Mouse (Mus musculus) gastrocnemius, adult 2 months (tissue): ENCODE data around the gene Kalrn. TPM values are rescaled to one million over a fixed set of nuclear protein-coding genes. Genes with fewer than 3 reads are reported as not detected.

Experiments
- DNase-seq: peaks from one replicate; pipeline ENCODE4 v3.0.0; 2022
- H3K27ac ChIP-seq: fragments of 200-600 bp; 2 replicates; pipeline ENCODE4 v1.8.1; 2022; ENCODE audit warnings: mild to moderate bottlenecking
- H3K4me3 ChIP-seq: fragments of 200-600 bp; 2 replicates; pipeline ENCODE4 v1.8.1; 2022; ENCODE audit warnings: mild to moderate bottlenecking, moderate library complexity
- CTCF ChIP-seq: fragments of 200-600 bp; IDR thresholded peaks from 2 replicates; pipeline ENCODE4 v1.8.1; 2022; ENCODE audit warnings: antibody characterized with exemption, mild to moderate bottlenecking, moderate library complexity
- intact Hi-C: fragments of 180-260 bp; cut with DNase I; formaldehyde crosslinking; loops from one replicate; pipeline ENCODE4 v1.15.1; 2025
- total RNA-seq, 2 experiments: library from RNA; stranded (reverse); gene quantifications; 2 replicates each; pipeline ENCODE4 v1.2.3; 2021

Kalrn gene
- total RNA-seq, 2 experiments from 2014 or later = 21.8 to 28.3 TPM

DNA sequence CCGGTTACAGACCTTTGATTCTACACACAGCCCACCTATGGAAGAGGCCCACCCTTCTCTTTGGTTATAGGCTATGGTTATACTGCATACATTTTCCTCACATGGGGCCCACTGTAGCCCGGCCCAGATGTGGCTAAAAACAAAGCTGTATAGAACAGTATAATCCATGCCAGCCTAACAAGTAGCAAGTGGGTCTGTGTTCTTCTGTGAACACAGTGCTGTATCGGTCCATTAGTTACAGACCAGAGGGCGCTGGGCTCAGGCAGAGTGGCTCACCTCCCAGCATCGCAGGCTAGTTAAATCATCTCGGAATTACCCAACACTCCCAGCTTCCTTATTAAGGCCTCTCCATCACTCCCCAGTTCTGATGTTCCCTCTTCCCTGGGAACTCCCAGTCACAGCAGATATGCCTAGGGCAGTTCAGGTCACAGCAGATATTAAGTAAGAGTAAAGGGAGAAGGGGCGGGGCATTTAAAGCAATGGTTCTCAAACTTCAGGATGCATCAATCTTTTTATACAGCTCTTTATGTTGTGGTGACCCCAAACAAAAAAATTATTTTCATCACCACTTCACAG, 221.7 kb downstream of the Kalrn start:
- DNase-seq = no peak
- intact Hi-C loops = no loop called here
- peak overlapping the region; percentile 82 for H3K27ac ChIP-seq
- no peak for TF ChIP-seq CTCF
- H3K4me3 ChIP-seq = no peak overlapping the region

GRCm38 (mm10) chr16:34347574-34347973, 225.8 kb downstream of the Kalrn start:
- peak; percentile 64 for DNase-seq
- no peak for TF ChIP-seq CTCF
- Histone ChIP-seq H3K27ac (peak overlapping the region; percentile 79), H3K4me3 (peak overlapping the region; percentile 29; the same call in 1 of the 2 replicates)
- intact Hi-C loops = loop anchor here (10.0 kb wide), 2 partner anchors 227 to 357 kb away; partner anchors contain the start of gene Kalrn

DNA sequence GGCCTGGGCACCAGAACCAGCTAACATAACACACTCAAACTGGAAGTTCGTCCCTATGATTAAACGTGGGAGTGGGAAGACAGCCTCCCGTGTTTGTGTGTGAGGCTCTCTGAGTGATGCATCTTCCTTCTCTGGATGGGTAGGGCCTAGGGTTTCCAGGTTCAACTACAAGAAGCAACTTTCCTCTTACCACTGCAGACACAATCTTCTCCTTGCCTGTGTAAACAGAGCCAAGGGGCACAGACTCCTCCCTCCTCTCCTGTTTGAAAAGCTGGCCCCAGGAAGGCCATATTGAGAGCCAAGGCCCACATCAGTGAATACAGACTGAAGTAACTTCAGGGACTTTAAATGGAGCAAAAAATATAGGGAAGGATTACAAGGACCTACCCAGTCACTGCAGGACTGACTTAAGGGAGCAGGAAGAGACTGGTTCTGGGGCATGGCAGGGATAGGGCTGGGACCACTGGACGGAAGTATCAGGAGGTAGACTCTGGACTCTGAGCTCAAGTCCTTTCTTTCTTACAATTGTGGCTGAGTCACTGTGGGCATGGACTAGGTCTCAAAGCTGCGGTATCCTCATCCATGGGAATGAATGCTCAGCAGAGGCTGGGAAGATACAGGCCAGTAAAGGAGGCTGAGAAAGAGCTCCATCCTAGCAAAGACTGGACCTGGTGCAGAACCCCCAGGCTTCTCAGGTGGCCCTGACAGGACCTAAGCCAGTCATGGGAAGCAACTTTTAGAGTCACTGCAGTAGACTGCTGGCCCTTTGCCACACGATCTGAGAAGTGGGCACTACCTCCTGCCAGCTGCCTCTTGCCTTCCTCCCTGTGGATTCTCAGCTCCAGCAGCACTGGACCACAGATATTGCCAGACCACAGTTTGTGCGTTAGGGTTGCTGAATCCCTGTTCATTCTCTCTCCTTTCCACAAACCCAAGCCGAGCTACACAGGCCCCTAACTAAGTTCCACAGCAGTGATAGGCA, 228.1 kb downstream of the Kalrn start:
- no peak for TF ChIP-seq CTCF
- no peak overlapping the region for H3K4me3 ChIP-seq
- peak overlapping the region; percentile 32 for H3K27ac ChIP-seq
- DNase-seq = no peak
- intact Hi-C loops = loop anchor here (5.0 to 10.0 kb wide), 3 partner anchors 230 to 360 kb away; partner anchors contain the start of gene Kalrn

DNA sequence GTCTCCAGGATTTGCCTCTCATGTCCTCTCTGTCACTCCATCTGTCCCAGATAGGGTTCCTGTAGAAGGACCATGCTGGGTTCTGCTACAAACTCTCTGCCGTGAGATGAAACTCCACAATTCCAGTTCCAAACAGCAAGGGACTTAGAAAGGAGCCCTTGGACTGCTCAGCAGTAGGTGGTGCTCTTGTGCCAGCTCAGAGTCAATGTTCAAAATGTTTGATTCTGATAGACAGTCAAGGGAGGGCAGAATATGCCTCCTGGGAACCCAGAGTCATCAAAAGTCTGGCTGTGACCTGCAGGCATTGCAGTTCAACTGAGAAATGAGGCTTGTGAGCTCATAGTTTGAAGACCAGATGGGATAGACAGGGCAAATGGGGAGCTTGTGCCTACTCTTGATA, 229.4 kb downstream of the Kalrn start:
- intact Hi-C loops = loop anchor here (5.0 to 10.0 kb wide), 3 partner anchors 231 to 361 kb away; partner anchors contain the start of gene Kalrn
- Histone ChIP-seq H3K27ac (peak overlapping the region; percentile 44; the same call in 1 of the 2 replicates), H3K4me3 (no peak overlapping the region)
- DNase-seq = peak; percentile 49
- TF ChIP-seq CTCF = peak; percentile 77

- no peak for DNase-seq
- intact Hi-C loops = loop anchor here (5.0 to 10.0 kb wide), 3 partner anchors 232 to 362 kb away; partner anchors contain the start of gene Kalrn
- no peak overlapping the region for H3K4me3 ChIP-seq
- no peak overlapping the region; the same call in 1 of the 2 replicates for H3K27ac ChIP-seq
- TF ChIP-seq CTCF = no peak
Observed at GRCm38 (mm10) chr16:34343161-34343560, 230.2 kb downstream of the Kalrn start.

DNA sequence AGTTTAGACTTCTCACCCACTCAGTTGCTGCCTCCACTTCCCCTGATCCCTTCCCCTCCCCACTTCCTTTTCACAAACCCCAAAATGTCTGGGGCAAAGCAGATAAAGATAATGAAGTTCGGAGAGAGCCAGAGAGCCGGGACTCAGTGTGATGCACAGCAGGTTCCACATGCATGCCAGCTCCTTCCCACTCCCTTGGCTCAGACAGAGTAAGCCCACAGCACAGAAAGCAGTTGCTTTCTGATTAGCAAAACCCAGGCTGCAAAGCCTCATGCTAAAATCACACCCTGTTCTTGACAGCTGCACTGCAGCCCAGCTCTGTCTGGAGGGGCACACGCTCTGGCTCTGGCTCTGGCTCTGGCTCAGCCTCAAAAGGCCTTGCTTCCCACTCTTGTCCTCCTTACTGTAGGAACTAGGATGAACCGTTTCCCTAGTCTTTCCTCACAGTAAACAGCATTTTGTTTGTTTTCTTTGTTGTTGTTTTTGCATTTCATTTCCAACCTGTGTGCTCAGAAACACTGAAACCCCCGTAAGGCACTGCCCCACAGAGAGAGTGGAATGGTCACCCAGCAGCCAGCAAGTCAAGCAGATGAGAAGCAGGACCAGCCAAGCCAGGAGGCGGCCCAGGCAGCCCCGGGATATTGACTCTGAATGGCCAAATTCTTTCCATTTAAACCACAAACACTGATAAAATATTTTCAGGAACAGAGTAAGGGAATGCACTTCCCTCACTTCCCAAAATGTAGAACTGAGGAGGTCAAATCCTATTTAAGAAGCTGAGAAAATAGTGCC, 230.8 kb downstream of the Kalrn start:
- H3K4me3 ChIP-seq = no peak overlapping the region
- DNase-seq = no peak
- TF ChIP-seq CTCF = no peak
- peak overlapping the region; percentile 24 for H3K27ac ChIP-seq
- intact Hi-C loops = loop anchor here (5.0 to 10.0 kb wide), 3 partner anchors 232 to 362 kb away; partner anchors contain the start of gene Kalrn

DNA sequence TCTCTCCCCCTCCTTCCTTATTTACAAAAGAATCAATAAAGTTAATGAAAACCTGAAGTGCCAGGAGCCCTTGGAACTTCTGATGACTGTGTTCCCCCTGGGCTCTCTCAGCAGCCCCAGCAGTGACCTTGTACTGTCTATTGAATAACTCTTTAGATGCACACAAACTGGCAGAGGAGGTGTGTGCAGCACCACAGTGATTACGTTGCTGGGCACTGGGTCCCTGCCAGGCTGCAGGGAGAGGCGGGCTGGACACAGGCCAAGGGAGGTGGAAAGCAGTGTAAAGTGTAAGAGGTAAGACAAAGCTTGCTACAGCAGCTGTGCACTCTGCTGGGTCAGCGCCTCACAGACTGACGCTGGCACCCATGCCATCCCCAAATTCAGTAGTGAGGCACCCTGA, 238.4 kb downstream of the Kalrn start:
- DNase-seq = no peak
- Histone ChIP-seq H3K4me3 (no peak overlapping the region), H3K27ac (no peak overlapping the region)
- no peak for TF ChIP-seq CTCF
- intact Hi-C loops = no loop called here

DNA sequence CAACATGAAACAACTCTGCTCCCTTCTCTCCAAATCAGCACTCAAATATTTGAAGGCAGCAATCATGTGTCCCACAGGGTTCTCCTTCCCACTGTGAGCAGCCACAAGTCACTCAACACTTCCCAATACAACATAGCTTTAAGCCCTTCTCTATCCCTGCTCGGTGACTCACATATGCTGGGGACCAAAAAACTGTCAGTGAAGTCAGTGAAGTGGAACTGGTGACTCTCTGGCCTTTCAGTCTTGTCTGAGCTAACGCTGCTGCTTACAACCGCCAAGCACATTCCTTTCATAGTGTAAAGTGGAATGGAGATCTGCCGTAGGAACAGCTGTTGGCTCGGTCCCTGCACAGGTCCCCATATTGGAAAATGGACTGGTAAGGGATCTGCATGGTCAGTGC, 241.7 kb downstream of the Kalrn start:
- Histone ChIP-seq H3K27ac (no peak overlapping the region), H3K4me3 (no peak overlapping the region)
- no peak for TF ChIP-seq CTCF
- DNase-seq = no peak
- intact Hi-C loops = no loop called here

- Histone ChIP-seq H3K27ac (no peak overlapping the region), H3K4me3 (no peak overlapping the region)
- no peak for TF ChIP-seq CTCF
- intact Hi-C loops = no loop called here
- DNase-seq = no peak
Observed at GRCm38 (mm10) chr16:34329876-34330275, 243.5 kb downstream of the Kalrn start.

- TF ChIP-seq CTCF = no peak
- DNase-seq = no peak
- intact Hi-C loops = no loop called here
- Histone ChIP-seq H3K27ac (no peak overlapping the region), H3K4me3 (no peak overlapping the region)
Observed at GRCm38 (mm10) chr16:34329431-34329873, 243.9 kb downstream of the Kalrn start.

DNA sequence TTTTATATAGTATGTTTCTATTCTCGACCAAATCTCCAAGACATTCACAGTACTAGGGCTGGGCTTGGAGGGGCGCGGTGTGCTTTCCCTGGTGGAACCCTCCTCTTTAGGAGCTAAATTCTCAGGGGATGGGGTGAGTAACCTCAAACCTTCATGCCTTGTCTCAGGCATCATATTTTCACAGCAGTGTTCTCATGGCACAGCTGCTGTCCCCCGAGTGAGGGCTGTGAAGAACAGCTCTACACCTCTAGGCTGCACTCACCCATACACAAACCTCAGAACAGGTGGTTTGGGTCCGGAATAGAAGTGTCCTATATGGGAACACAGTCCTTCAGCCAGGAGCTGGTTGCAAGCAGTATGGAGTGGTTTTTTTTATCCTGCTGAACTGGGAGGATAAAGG, 245.4 kb downstream of the Kalrn start:
- DNase-seq = no peak
- H3K4me3 ChIP-seq = no peak overlapping the region
- no peak overlapping the region for H3K27ac ChIP-seq
- intact Hi-C loops = no loop called here
- TF ChIP-seq CTCF = no peak

- H3K27ac ChIP-seq = peak overlapping the region; percentile 35; the same call in 1 of the 2 replicates
- no peak overlapping the region for H3K4me3 ChIP-seq
- TF ChIP-seq CTCF = no peak
- DNase-seq = no peak
- intact Hi-C loops = no loop called here
Observed at GRCm38 (mm10) chr16:34325869-34326268, 247.5 kb downstream of the Kalrn start.
